Mouse (Mus musculus) spleen, adult 2 months (tissue): ENCODE measurements around the gene Grasp. TPM values are rescaled to one million over a fixed set of nuclear protein-coding genes. Genes with fewer than 3 reads are reported as not detected.

Experiments
- DNase-seq, 2 experiments: peaks; one replicate each; pipeline versions ENCODE4 v3.0.0 to v3.0.0-alpha.2; 2012 to 2021; ENCODE audit warnings: low spot score in 2 of 2, low read depth in 1 of 2
- H3K27ac ChIP-seq: fragments of 200-500 bp; 2 replicates; pipeline ENCODE4 v1.5.1; 2012; ENCODE audit warnings: low read length, inconsistent platforms; ENCODE audit not compliant: insufficient read depth
- H3K27me3 ChIP-seq: fragments of 200-500 bp; 2 replicates; pipeline ENCODE4 v1.6.1; 2012; ENCODE audit warnings: mild to moderate bottlenecking, moderate library complexity, low read length, inconsistent platforms; ENCODE audit not compliant: control insufficient read depth, insufficient read depth
- H3K36me3 ChIP-seq: fragments of 200-500 bp; 2 replicates; pipeline ENCODE4 v1.6.1; 2012; ENCODE audit warnings: mild to moderate bottlenecking, low read length, inconsistent platforms; ENCODE audit not compliant: control insufficient read depth, insufficient read depth
- H3K4me1 ChIP-seq: fragments of 200-500 bp; 2 replicates; pipeline ENCODE4 v1.6.1; 2011; ENCODE audit warnings: inconsistent platforms; ENCODE audit not compliant: control insufficient read depth, insufficient read depth, insufficient read length
- H3K4me3 ChIP-seq: fragments of 200-500 bp; 2 replicates; pipeline ENCODE4 v1.5.1; 2011; ENCODE audit warnings: mild to moderate bottlenecking, inconsistent platforms; ENCODE audit not compliant: insufficient read depth, insufficient read length; ENCODE audit errors: extremely low read depth
- CTCF ChIP-seq: fragments of 200-500 bp; IDR thresholded peaks from 2 replicates; pipeline ENCODE4 v1.5.1; 2011; ENCODE audit warnings: mild to moderate bottlenecking, inconsistent platforms; ENCODE audit not compliant: insufficient read depth, insufficient read length, insufficient replicate concordance; ENCODE audit errors: extremely low read depth
- POLR2A ChIP-seq: fragments of 200-500 bp; IDR thresholded peaks from 2 replicates; pipeline ENCODE4 v1.6.1; 2011; ENCODE audit warnings: low read depth, low read length, inconsistent platforms
- WGBS: fragments of 180-500 bp; shearing (Covaris S2); methylation state at CpG from one replicate; pipeline ENCODE4 v1.1.7; 2018; 5-methylcytosine and 5-hydroxymethylcytosine counted together
- polyA plus RNA-seq: library from polyadenylated mRNA; depleted of rRNA; stranded (reverse); fragments of >200 nt; gene quantifications from 2 replicates; pipeline ENCODE4 v1.2.3, GENCODE M21; 2012

Gene Grasp
- polyA plus RNA-seq, 1 experiment = 5.6 TPM

DNA sequence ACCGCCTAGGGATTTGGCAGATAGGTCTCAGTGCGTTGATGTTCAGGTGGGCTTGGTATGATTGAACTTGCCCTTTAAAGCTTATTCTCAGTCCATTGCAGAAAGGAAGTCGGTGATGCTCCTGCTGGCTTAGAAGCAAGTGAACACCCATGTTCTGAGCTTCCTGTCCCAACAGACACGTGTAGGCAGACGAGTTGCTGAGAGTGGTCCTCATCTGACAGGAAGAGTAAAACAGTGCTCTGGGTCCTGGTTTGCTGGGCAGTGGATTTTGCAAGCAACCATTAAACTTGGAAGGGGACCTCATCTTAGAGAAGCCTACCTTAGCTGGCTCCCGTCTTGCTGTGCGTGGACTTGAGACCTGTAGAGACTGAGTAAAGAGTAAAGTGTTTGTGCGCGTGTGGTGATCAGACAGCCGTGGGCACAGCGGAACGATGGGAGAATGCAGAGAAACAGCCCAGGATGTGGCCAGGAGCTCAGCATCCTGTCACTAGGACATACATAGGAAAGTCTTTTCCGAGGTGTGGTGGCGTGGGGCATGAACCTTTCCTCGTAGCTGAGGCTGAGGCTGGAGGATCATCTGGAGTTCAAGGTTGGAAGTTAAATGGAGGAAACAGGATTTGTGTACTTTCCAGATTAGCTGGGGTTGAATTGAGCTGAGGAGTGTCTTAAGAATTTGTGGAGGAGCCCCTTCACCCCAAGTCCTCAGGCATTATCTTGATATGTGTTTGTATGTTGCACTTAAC lies 43.5 kb upstream of the Grasp start:
- Histone ChIP-seq H3K4me1 (peaks cover 6% of the 10 kb centered on the region; the same call in 1 of the 2 replicates), H3K4me3 (no peak overlapping the region), H3K27ac (peak overlapping the region; percentile 39; the same call in 1 of the 2 replicates), H3K36me3 (no peaks in the 10 kb centered on the region), H3K27me3 (no peaks in the 10 kb centered on the region)
- WGBS = 41% methylated on average over 15 of the region's 15 CpGs
- TF ChIP-seq POLR2A (no peak), CTCF (no peak)
- DNase-seq = no peak

DNA sequence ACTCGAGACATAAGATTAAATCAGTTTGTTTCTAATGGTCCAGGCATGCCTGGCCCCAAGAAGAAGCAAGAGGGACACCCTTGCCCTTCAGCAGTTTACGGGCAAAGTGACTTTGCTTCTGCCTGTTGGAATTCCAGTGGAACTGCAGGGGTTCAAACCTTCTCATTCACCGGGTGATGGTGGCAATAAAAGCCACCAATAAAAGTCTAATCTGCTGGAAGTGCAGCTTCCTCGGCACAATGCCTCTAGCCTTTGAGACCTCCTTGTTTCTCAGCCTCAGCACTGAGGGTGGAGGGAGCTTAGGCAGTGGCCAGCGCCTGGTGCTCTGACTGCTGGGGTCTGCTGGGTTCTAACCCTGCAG lies 42.9 kb upstream of the Grasp start:
- no peaks in the 10 kb centered on the region for H3K36me3 ChIP-seq
- no peak overlapping the region for H3K4me3 ChIP-seq
- no peak for DNase-seq
- 0 out of 2 replicates have a peak overlapping the region, but pooled peaks have one; percentile 39 for H3K27ac ChIP-seq
- TF ChIP-seq POLR2A (no peak), CTCF (no peak)
- peaks cover 6% of the 10 kb centered on the region; the same call in 1 of the 2 replicates for H3K4me1 ChIP-seq
- no peaks in the 10 kb centered on the region for H3K27me3 ChIP-seq
- 75% methylated on average over 5 of the region's 5 CpGs for WGBS

DNA sequence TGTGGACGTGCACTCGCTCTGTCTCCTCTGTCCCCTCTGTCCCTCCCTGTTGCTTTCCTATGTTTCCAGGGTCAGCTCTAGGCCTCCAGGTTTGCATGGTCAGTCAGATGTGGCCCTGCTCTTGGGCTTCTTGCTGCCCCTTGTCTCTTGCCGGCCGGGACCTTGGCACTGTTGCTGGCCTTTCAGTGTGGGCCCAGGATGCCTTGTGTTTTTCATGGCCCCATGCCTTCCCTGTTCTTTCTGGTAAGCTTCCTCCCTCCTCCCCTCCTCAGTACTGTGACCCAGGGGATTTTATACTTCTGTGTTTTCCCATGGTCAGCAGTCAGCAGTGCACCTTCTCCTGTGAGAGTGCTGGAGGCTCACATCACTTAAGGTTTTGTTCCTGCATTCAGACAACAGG lies 42.5 kb upstream of the Grasp start:
- TF ChIP-seq POLR2A (no peak), CTCF (no peak)
- no peaks in the 10 kb centered on the region for H3K36me3 ChIP-seq
- 80% methylated on average over 4 of the region's 4 CpGs for WGBS
- H3K27ac ChIP-seq = no peak overlapping the region
- H3K4me3 ChIP-seq = no peak overlapping the region
- H3K4me1 ChIP-seq = peaks cover 6% of the 10 kb centered on the region; the same call in 1 of the 2 replicates
- H3K27me3 ChIP-seq = no peaks in the 10 kb centered on the region
- DNase-seq = no peak

DNA sequence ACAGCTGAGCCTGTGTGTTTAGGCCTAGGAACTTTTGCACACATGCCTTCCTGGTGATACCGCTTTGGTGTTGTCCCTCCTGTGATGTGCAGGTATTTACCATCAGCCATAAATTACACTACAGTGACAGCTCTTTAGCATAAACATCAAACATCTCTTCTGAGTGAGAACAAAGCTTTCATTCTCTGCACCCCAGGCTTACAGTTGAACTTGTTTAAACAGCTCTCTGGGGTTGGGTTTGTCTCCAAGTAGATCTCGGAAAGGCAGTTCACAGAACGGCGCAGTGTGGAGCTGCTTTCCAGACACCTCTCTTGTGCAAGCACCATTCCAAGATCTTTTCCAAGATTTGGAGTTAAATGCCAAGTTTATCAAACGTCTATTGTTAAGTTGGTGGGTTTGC lies 41.3 kb upstream of the Grasp start:
- DNase-seq = no peak

DNA sequence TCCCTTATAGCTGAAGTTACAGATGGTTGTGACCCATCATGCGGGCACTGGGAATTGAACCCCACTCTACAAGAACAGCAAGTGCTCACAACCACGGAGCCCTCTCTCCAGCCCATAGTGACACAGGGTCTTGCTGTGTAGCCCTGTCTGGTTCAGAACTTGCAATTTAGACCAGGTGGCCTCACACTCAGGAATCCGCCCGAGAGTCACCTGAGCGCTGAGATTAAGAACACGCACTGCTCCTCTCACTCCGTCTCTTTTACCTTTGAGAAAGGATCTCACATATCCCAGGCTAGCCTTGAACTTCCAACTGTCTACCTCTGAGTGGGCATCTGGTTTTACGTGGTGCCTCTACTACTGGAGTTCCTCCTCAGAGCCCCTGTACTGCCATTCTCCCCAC lies 39.7 kb upstream of the Grasp start:
- 92% methylated on average over 8 of the region's 8 CpGs for WGBS
- no peak overlapping the region for H3K27ac ChIP-seq
- H3K4me1 ChIP-seq = peaks cover 13% of the 10 kb centered on the region; the same call in 1 of the 2 replicates
- no peak overlapping the region for H3K4me3 ChIP-seq
- no peak for TF ChIP-seq CTCF
- no peak for TF ChIP-seq POLR2A
- H3K36me3 ChIP-seq = no peaks in the 10 kb centered on the region
- no peak for DNase-seq
- H3K27me3 ChIP-seq = no peaks in the 10 kb centered on the region

More for the DNA sequence above, 41.3 kb upstream of the Grasp start:
- Histone ChIP-seq H3K36me3 (no peaks in the 10 kb centered on the region), H3K27me3 (no peaks in the 10 kb centered on the region), H3K4me1 (peaks cover 6% of the 10 kb centered on the region; the same call in 1 of the 2 replicates), H3K4me3 (no peak overlapping the region), H3K27ac (no peak overlapping the region)
- no peak for TF ChIP-seq CTCF
- no peak for TF ChIP-seq POLR2A
- 80% methylated on average over 5 of the region's 5 CpGs for WGBS

DNA sequence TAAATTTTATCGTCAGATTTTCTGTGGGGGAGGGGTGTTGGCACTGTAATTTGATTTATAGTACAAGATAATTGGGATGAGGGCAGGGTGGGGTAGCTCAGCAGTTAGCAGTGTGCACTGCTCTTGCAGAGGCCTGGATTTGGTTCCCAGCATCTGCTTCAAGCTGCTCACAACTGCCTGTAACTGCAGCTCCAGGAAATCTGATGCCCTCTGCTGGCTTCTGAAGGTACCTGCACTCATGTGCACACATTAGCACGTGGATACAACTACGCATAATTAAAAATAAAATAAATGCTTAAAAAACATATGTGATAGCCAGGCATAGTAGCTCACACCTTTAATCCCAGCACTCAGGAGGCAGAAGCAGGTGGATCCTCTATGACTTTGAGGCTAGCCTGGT lies 38.4 kb upstream of the Grasp start:
- WGBS = 97% methylated on average over 3 of the region's 3 CpGs
- peaks cover 20% of the 10 kb centered on the region; the same call in 1 of the 2 replicates for H3K4me1 ChIP-seq
- no peaks in the 10 kb centered on the region for H3K36me3 ChIP-seq
- H3K27me3 ChIP-seq = no peaks in the 10 kb centered on the region
- no peak for DNase-seq
- TF ChIP-seq CTCF (no peak), POLR2A (no peak)
- no peak overlapping the region for H3K27ac ChIP-seq
- H3K4me3 ChIP-seq = no peak overlapping the region

DNA sequence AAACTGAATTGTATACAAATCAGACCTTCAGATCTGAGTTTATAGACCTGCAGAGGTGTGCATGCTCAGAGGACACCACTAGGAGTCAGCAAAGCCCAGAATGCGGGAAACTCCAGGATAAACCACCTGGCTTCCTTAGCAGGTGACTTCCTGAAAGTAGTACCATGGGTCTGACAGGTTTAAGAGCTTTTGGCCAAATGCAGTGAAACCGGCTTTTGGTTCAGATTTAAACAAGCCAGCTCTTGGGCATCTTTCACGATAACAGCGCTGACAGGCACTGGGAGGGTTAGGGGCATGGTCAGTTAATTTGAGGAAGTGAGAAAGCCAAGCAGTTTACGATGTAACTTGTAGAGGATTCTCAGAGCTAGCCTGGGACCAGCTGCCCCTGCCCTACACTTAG lies 36.1 kb upstream of the Grasp start:
- no peak for DNase-seq
- H3K27ac ChIP-seq = no peak overlapping the region
- peaks cover 26% of the 10 kb centered on the region; the same call in 1 of the 2 replicates for H3K4me1 ChIP-seq

More for the DNA sequence above, 36.1 kb upstream of the Grasp start:
- no peak for TF ChIP-seq POLR2A
- TF ChIP-seq CTCF = no peak
- Histone ChIP-seq H3K36me3 (no peaks in the 10 kb centered on the region), H3K27me3 (no peaks in the 10 kb centered on the region), H3K4me3 (no peak overlapping the region)
- WGBS = 27% methylated on average over 5 of the region's 5 CpGs
